Mouse (Mus musculus): ENCODE data around the gene Mapk8ip3.

Gene Mapk8ip3

DNA sequence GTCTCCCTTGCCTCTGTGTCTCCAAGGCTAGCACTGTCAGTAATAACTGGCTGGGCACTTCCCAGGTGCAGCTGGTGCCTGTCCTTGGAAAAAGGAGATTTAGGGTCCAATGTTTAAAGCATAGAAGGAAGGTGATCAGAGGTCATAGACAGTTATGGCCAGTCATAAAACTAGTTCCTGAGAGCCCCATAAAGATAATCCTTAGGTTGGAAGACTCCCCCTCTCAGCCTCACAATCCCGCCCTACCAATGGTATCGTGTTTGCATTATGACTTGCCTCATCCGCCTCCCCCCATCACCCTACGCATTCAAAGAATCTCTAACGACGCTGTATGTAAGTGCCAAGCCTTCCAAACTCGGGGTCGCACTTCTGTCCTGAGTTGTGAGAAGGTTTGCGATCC lies 92.3 kb downstream of the Mapk8ip3 start:
- DNase-seq, result no peak

DNA sequence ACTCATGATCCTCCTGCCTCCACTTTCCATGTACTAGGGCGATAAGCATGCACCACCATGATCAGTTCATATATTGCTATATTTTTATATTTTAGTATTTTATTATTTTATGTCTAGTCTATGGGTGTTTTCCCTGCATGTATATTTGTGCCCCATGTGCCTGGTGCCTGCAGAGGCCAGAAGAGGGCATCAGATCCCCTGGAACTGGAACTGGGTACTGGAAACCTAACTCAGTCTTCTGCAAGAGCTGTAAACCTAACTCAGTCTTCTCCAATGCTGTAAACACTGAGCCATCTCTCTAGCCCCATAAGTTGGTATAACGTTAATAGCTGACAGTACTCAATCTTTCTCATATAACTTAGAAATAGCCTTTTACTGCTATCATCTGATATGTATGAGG lies 94.1 kb downstream of the Mapk8ip3 start:
- DNase-seq, result peak; percentile 23

Data from thymus, postnatal 4 days (tissue).